Mouse (Mus musculus): ENCODE data around the gene Mthfd2l. TPM values are rescaled to one million over a fixed set of nuclear protein-coding genes. Genes with fewer than 3 reads are reported as not detected.

The Mthfd2l gene
- total RNA-seq (2021) = 1 to 10 TPM; 5.7 to 6.9 TPM
- long read RNA-seq, experiment 1, transcript Mthfd2l-203 (2 exons, 688 nt) = major isoform, 10 of 12 reads
- long read RNA-seq, experiment 1, partial matches to known transcripts = 0 of 12 reads
- long read RNA-seq, experiment 1, other reads (novel, unspliced or antisense) = 0 of 12 reads
- long read RNA-seq, experiment 2, partial matches to known transcripts = 1 of 5 reads
- long read RNA-seq, experiment 2, other reads (novel, unspliced or antisense) = 2 of 5 reads

DNA sequence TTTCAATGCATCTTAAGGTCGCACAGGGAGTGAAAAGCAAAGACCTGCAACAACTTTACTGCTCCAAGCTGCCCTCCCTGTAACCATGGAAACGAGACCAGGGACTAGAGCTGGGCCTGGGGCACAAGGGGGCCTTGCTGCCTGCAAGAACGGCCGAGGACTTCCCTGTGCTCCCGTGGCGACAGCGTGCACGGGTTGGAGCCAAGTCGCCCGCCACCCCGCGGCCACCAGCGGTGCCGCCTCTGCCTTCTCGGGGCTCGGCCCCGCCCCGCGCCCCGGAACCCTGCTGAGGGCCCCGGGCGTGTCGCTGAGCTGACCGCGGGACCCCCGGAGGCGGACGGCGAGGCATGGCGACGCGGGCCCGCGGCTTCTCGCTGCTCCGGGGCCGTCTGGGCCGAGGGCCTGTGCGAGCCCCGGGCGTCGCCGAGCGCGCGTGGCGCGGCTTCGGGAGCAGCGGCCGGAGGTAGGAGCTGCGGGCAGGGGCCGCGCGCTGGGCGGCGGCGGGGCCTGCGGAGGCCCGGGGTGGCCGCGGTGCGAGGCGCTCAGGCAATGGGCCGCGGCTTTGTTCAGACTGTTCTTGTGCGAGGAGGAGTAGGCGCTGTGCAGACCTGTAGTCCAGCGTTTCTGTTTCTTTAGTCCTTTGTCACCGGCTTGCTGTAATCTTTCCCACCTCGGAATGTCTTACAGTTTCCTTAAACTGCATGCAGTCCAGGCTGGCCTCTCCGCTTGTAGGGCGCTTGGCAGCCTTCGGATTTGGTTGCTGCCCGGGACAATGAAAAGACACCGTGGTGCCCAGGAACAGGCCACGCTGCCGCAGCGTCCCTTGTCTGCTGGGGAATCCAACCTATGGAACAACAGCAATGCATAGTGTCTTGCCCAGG lies at the start of gene Mthfd2l:
Gene Mthfd2l, plus strand, starts transcription at position 147 of the 881 bp plus-strand sequence.
- DNase-seq (ENCODE audit: low spot score) = peak; percentile 80

DNA sequence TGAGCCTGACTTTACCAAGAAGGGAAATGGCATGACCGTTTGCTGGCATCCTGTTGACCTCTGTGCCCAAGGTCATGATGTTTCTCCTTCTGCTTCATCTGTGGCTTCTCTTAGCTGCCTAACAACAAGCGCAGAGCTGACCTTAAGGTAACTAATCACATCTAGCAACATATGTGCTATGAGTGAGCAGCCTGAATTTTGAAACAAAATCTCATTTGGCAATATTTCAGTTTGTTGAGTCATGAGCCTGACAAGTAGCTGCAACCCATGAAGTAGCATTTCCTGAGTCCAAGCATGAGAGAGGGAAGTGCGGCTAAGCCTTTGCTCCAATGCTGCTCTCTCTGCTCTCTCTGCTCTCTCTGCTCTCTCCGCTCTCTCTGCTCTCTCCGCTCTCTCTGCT lies 49.2 kb upstream of the Mthfd2l start:
- DNase-seq (ENCODE audit: low spot score) = no peak

DNA sequence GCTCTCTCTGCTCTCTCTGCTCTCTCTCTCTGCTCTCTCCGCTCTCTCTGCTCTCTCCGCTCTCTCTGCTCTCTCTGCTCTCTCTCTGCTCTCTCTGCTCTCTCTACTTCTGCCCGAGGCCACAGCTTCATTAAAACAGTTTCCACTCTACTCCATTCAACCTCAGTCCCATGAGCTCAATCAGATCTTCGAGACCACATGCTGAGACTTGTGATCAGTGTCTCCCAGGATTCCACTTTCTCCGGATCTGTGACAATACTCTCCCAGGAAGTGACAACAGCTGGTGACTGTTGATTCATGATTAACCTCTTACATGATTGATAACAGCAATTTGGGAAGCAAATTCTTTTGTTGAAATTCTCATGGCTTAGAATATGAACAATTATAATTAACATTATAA lies 48.8 kb upstream of the Mthfd2l start:
- DNase-seq (ENCODE audit: low spot score) = no peak

GRCm38 (mm10) chr5:90884628-90885242 lies 46.2 kb upstream of the Mthfd2l start:
- no peak for DNase-seq (ENCODE audit: low spot score)

GRCm38 (mm10) chr5:90888661-90889060 lies 42.3 kb upstream of the Mthfd2l start:
- DNase-seq (ENCODE audit: low spot score) = no peak

GRCm38 (mm10) chr5:90890519-90891463 lies 40.1 kb upstream of the Mthfd2l start, which contains the start of gene Cxcl1:
Gene Cxcl1, plus strand, starts transcription at chr5:90891241.
- DNase-seq (ENCODE audit: low spot score) = peak; percentile 72

DNA sequence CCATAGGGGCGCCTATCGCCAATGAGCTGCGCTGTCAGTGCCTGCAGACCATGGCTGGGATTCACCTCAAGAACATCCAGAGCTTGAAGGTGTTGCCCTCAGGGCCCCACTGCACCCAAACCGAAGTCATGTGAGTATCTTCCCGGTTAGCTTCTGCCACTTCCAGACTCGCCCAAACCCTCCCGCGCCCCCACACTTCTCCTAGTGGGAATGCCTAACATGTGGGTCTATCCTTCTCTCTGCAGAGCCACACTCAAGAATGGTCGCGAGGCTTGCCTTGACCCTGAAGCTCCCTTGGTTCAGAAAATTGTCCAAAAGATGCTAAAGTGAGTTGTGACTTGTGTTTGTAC lies 39.5 kb upstream of the Mthfd2l start:
- DNase-seq (ENCODE audit: low spot score) = no peak

GRCm38 (mm10) chr5:90894231-90894630 lies 36.7 kb upstream of the Mthfd2l start:
- no peak for DNase-seq (ENCODE audit: low spot score)

DNA sequence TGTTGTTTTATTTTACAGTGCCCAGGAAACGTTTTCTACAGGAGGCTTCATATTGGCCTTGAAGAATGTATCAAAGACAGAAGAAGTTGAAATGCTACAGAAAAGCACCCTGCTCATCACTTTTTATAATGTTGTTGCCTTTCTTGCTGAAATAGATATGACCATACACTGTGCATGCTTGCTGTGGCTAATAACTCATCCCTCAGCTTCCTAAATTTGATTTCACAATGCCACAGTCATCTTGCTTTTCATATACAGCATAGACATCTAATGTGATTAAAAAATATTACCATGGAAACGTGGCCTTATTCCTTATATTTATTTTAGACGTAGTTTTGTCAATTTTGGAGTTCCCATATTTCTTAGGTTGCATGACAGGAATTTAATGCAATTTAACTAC lies 33.5 kb upstream of the Mthfd2l start:
- DNase-seq (ENCODE audit: low spot score) = no peak

DNA sequence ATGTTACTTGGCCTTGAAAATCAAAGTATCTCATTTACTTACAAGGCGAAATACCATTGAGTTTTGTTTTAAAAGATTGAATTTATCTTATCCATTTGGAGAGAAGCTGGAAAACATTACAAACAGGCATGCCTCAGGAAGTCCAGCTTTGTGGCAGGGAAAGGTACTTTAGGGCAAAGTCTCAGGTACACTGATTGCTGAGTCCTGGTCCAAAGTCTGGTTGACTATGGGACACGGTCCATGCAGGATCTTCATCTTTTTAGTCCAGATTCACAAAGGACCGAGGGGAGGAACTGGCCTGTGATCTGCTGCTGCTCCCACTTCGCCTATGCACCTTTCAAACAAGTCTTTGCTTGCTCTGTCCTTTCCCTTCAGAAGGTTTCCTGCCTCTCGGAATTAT lies 31.6 kb upstream of the Mthfd2l start:
- no peak for DNase-seq (ENCODE audit: low spot score)

DNA sequence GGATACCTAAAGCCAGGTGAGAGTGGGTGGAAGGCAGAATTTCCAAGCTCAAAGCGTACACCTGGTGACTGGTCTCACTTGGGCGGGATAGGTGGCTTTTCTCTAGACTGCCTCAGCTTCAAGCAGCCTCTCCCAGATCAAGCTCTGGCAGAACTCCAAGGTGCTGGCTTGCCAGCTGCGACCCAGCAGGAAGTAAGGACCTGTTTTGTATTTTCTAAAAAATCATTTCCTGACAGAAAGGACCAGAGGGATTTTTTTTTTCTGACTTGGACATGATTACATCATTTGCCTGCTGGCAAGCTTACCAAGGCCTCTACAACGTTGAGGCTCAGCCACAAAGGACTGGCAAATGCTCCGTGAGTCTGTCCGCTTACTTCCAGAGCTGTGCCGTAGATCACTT lies 30.8 kb upstream of the Mthfd2l start:
- peak; percentile 42 for DNase-seq (ENCODE audit: low spot score)

GRCm38 (mm10) chr5:90900688-90901087 lies 30.2 kb upstream of the Mthfd2l start:
- no peak for DNase-seq (ENCODE audit: low spot score)

DNA sequence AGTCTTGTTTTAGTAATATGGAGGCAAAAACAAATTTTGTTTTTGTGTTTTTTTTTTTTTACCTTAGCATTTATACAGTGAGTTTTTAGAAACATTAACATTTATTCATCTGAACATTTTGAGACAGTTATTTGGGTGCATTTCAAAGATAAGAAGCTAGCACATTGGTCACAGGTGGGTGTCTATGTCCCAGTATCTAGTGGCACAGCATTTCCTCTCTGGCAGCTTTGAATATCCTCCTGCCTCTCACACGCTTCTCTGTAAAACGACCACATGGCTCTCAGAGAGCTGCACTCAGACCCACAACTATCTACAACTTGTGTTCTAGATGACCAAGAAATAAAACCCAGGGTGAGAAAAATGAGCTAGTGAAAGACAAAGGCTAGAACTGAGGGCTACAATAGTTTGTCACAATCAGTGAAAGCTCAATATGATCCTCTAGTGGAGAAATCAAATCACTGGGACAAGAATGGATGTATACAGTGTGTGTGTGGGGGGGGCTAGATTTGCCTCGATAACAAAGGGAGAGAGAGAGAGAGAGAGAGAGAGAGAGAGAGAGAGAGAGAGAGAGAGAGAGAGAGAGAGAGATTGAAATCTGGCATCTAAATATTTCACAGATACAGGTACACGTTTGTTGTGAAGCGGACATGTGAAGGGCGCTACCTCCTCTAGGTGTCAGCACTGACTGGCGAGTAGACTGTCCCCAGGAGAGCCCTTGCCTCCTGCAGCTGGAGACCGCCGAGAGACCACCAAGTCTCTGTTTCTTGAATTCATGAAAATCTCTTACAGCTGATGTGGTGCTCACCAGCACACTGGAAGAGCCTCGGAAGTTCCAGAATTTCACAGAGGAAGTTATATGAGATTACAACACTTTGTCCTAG lies 28.3 kb upstream of the Mthfd2l start:
- DNase-seq (ENCODE audit: low spot score) = no peak

GRCm38 (mm10) chr5:90903339-90904020 lies 27.4 kb upstream of the Mthfd2l start, which contains the start of gene Cxcl2:
Gene Cxcl2, plus strand, starts transcription at chr5:90903871.
- no peak for DNase-seq (ENCODE audit: low spot score)

DNA sequence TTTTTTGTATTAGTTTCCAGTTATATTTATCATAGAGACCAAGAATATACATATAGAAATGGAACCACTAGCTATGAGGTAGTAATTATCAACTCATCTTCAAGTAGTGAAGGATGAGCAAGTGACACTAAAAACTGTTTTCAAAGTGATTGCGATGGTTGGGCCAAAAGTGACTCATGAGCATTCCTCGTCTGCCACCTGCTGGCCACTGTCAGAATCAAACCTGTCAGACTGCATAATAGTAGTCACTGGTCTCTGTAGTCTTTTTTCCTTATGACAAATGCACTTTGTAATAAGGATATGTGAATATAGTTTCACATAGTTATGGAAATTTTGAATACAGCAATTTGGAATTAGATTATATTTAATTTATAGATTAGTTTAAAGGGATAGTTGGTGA lies 21.9 kb upstream of the Mthfd2l start:
- DNase-seq (ENCODE audit: low spot score) = peak; percentile 53

DNA sequence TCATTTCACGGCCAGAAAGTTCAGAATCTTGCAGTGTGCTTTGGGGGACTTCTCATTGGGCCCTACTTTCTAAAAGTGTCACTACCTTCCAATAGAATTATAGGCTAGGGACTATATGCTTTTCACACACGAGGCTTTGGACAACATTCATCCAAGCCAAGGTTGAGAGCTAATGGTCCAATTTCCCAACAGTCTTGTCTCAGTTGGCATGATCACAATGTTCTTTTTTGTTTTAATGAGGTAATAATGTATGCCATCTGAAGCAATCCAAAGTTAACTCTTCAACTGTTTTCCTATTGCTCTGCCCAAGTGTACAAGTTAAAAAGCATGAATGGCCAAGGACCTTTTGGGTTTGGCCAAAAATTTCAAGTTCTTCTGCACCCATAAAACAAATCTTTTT lies 11.4 kb upstream of the Mthfd2l start:
- no peak for DNase-seq (ENCODE audit: low spot score)

GRCm38 (mm10) chr5:90922958-90923357 lies 8.0 kb upstream of the Mthfd2l start:
- no peak for DNase-seq (ENCODE audit: low spot score)

DNA sequence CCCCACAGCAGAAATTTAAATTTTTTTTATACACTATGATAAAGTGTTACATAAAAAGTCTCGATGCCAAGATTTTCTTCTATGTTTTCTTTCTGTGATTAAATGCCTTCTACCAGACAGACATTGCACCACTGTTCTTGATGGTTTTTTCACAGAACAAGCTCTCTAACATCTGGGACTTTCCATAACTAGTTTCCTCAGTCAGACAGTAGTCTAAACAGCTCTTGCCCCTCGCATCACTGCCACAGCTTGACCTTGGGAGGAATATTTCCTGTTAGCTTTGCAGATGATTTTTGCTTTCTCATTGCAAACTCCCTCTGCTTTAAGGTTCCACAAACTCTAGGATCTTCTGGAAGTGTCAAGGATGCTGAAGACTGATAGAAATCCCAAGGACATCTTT lies 371 bp upstream of the Mthfd2l start:
- no peak for DNase-seq (ENCODE audit: low spot score)

DNA sequence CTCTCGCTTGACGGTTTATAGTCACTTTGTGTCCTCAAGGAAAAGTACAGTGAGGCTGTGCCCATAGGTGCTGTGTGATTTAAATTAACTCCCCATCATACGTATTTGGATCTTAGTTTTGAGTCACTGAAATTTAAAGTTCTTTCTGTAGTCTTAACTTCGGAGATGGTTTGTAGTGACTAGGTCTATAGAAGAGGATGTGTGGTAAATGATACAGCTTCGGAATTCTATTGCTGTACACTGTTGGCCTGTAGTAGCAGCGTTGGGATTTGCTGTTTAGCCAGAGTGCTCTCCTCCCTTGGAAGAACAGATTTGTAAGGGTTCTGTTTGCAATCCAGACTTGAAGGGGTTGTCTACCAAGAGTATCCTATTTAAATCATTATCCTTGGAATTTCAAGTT lies 994 bp downstream of the Mthfd2l start:
- DNase-seq (ENCODE audit: low spot score) = no peak

DNA sequence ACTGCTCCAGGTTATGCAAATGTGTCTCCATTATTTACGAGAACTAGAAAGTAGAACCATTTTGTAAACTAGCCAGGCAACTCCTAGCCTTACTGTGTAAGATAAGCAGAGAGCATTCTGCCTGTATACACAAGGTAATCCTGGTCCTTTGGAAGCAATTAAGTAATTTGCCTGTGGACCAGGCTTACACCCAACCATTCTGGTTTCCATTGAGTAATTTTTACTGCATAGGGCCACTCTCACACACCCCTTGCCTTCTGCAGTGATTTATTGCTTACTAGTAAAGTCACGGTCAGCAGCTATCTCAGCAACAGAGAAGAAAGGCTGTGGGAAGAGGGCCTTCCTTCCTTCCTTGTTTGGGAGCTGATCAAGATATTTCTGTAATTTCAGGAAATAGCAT lies 5.8 kb downstream of the Mthfd2l start:
- no peak for DNase-seq (ENCODE audit: low spot score)
